Mouse (Mus musculus) heart, postnatal 0 days (tissue): ENCODE data around the gene Cdkl3.

Source experiments
- CTCF ChIP-seq: IDR thresholded peaks from 2 replicates; pipeline ENCODE4 v1.5.1; 2016; ENCODE audit warnings: antibody characterized with exemption, control low read depth, low read depth
- EP300 ChIP-seq: IDR thresholded peaks from 2 replicates; pipeline ENCODE4 v1.6.1; 2016; ENCODE audit warnings: antibody characterized with exemption, low read depth

DNA sequence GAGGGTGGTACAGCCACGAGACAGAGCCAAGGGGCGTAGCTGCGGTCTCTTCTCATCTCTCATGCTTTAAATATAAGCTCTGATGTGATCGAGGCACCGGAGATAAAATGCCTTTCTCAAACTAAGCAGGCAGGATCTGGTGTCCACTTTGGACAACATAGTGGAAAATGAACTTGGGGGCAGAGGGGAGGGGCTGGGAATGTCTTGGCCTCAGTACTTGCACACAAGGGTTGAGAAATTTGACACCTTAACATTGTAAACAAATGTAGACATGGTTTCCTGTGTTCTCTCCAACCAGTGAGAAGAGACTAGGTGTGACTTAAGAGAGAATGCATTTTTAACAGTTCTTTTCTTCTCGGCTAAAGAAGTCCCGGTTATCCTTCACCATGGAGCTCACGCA lies 85.3 kb downstream of the Cdkl3 start:
- no peak for TF ChIP-seq EP300
- TF ChIP-seq CTCF = no peak
